Mouse (Mus musculus): Measurements from ENCODE around the gene Atoh8.

GRCm38 (mm10) chr6:72253911-72254587 is 18.7 kb upstream of the Atoh8 start:
- TF ChIP-seq CTCF (IDR thresholded peaks at IDR 0.05) (0 out of 2 replicates have a peak, but pooled peaks have one; percentile 23), EP300 (IDR thresholded peaks at IDR 0.05; ENCODE audit: insufficient read depth, low read depth, low read length) (peak; percentile 44; the same call in 1 of the 2 replicates), POLR2A (IDR thresholded peaks at IDR 0.05; ENCODE audit: insufficient read depth, low read depth, low read length) (no peak)
